Mouse (Mus musculus) midbrain, embryonic 16.5 days (tissue): ENCODE data around the gene Fam13a. TPM values are rescaled to one million over a fixed set of nuclear protein-coding genes. Genes with fewer than 3 reads are reported as not detected.
A peak's percentile ranks its signal among the peaks of the same experiment; 100 is the strongest.

Experiments used
- ATAC-seq: fragments of 200-750 bp; cut with Nextera tagmentation; 2 replicates; pipeline ENCODE4 v1.8.0; 2017; ENCODE audit warnings: moderate TSS enrichment
- H3K27ac ChIP-seq: fragments of 300-500 bp; sonication (generic); 2 replicates; pipeline ENCODE4 v1.5.1; 2014; ENCODE audit warnings: mild to moderate bottlenecking, low read length, mixed read lengths
- H3K27me3 ChIP-seq: fragments of 300-500 bp; sonication (generic); 2 replicates; pipeline ENCODE4 v1.6.1; 2014; ENCODE audit warnings: low read depth, low read length, mixed read lengths; ENCODE audit not compliant: control insufficient read depth, insufficient read depth
- H3K36me3 ChIP-seq: fragments of 300-500 bp; sonication (generic); 2 replicates; pipeline ENCODE4 v1.6.1; 2014; ENCODE audit warnings: mild to moderate bottlenecking, low read length, moderate library complexity, mixed read lengths; ENCODE audit not compliant: control insufficient read depth, insufficient read depth
- H3K4me1 ChIP-seq: fragments of 300-500 bp; sonication (generic); 2 replicates; pipeline ENCODE4 v1.6.1; 2014; ENCODE audit warnings: mild to moderate bottlenecking, low read length, mixed read lengths; ENCODE audit not compliant: control insufficient read depth, insufficient read depth
- H3K4me2 ChIP-seq: fragments of 300-500 bp; sonication (generic); 2 replicates; pipeline ENCODE4 v1.6.1; 2014; ENCODE audit warnings: mild to moderate bottlenecking, low read length, mixed read lengths
- H3K4me3 ChIP-seq: fragments of 300-500 bp; sonication (generic); 2 replicates; pipeline ENCODE4 v1.5.1; 2014; ENCODE audit warnings: low read depth, mild to moderate bottlenecking, low read length, moderate library complexity, mixed read lengths
- H3K9ac ChIP-seq: fragments of 300-500 bp; sonication (generic); 2 replicates; pipeline ENCODE4 v1.6.1; 2014; ENCODE audit warnings: low read depth, low read length, mixed read lengths
- H3K9me3 ChIP-seq: fragments of 300-500 bp; sonication (generic); replicated peaks from 2 replicates; pipeline ENCODE4 v1.6.1; 2014; ENCODE audit warnings: mild to moderate bottlenecking, low read length, mixed read lengths; ENCODE audit not compliant: control insufficient read depth, poor library complexity, severe bottlenecking
- WGBS: fragments of 180-500 bp; shearing (Covaris S2); extraction: QIAGEN DNeasy Blood & Tissue Kit; methylation state at CpG from one replicate; pipeline ENCODE4 v1.1.7; 2014; 5-methylcytosine and 5-hydroxymethylcytosine counted together
- polyA plus RNA-seq: library from polyadenylated mRNA; unstranded; fragments of >200 nt; fragmentation: Nextera tagmentation; extraction: Ambion mirVana; gene quantifications from 2 replicates; pipeline ENCODE4 v1.2.1, GENCODE M21; 2015

Fam13a gene
- 11.6 and 13.0 TPM in 2 replicates for polyA plus RNA-seq

DNA sequence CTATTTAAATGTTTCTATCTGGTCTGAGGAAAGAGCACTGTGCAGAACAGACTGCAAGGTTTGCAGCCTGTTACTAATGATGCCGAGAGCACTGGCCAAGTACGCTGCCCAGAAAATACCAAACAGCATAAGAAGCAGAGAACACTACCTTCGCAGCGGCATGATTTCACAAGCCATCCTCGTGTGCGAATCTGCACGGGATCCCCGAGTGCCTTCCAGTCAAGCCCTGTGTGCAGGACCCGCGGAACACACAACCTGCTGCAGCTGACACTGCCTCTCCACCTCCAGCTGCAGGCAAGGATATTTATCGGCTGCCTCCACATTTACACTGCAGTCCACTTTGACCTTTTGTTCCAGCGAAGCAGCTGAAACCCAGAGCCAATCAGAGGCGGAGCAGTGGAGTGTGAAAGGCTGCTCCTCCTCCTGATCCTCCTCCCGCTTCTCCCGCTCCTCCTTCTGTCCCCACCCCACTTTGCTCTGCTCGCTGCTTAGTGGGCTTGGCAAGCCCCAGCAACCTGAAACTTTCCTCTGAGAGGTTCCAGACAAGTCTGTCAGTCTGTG is at the start of gene Fam13a:
TSS of gene Fam13a (minus strand) at position 386 of the 561 bp plus-strand sequence.
- 1% methylated on average over 16 of the region's 16 CpGs for WGBS
- Histone ChIP-seq H3K4me2 (peak within 1 kb of the TSS; percentile 59), H3K9ac (peak within 1 kb of the TSS; percentile 73), H3K4me1 (peaks cover 5% of the 10 kb centered on the region; the same call in 1 of the 2 replicates), H3K36me3 (no peaks in the 10 kb centered on the region), H3K4me3 (peak within 1 kb of the TSS; percentile 58), H3K27ac (peak within 1 kb of the TSS; percentile 83), H3K9me3 (no peaks in the 10 kb centered on the region), H3K27me3 (no peaks in the 10 kb centered on the region)
- ATAC-seq: peak; percentile 99

DNA sequence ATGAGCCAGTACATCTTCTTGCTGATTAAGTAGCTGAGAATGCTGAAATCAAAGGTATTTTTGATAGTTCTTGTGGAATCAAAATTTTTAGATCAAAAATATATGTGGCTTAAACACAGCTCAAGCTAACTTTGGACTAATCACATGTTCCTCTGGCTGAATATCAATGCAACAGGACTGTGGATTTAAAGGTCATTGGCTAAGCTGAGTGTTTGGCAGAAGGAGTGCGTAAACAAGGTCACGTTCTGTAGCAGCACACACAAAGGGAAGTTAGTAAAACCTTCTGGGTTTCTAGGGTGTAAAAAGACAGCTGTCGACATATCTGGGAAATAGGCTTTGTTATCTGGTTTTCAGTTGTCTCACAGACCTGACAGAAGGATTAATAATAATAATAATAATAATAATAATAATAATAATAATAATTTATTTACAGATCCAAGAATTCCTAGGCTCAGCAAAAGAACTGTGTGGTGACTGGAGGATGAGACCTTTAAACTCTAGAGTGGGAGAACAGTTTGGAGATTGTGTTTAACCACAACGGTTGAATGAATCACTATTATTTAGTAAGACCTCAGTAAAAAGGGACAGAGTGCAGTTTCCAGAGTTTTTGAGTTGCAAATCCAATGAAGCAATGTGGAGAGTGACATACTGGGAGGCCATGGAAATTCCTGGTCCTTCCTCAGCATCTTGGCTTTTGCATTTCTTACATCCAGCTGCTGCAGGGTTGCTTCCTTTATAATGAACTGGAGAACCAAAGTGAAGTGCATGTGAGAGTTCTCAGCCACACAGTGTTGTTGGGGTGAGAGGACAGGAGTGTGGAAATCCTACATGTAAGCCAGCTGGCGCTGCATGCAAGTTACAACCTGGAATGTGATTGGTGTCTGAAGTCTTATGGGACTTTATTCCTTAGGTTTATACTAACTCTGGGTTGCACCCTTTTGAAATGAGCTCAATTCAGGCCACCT is 48.0 kb upstream of the Fam13a start:
- Histone ChIP-seq H3K4me1 (no peaks in the 10 kb centered on the region), H3K27ac (no peak overlapping the region), H3K9me3 (no peaks in the 10 kb centered on the region), H3K27me3 (no peaks in the 10 kb centered on the region), H3K4me2 (no peak overlapping the region), H3K36me3 (no peaks in the 10 kb centered on the region), H3K4me3 (no peak overlapping the region), H3K9ac (no peak overlapping the region)
- ATAC-seq: no peak
- WGBS: 69% methylated on average over 5 of the region's 5 CpGs

DNA sequence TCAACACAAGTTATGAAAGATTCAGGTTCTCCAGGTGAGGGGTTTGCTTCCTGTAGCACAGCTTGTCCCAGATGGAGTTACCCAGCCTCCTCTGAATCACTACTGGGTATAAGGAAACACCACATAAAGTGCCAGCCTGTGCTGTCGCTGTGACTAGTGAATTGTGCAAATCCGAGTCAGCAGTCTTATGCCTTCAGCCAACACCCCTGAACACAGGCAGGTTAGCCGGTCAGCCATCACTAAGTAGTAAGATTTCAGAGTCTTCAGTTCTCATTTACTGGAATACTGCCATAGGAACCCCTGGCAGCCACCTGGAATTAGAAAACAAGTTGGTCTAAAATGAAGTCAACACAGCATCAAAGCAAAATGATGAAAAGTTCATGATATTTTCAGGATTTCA is 47.3 kb upstream of the Fam13a start:
- Histone ChIP-seq H3K27ac (no peak overlapping the region), H3K9ac (no peak overlapping the region), H3K36me3 (no peaks in the 10 kb centered on the region), H3K4me3 (no peak overlapping the region), H3K27me3 (no peaks in the 10 kb centered on the region), H3K4me1 (no peaks in the 10 kb centered on the region), H3K9me3 (no peaks in the 10 kb centered on the region), H3K4me2 (no peak overlapping the region)
- ATAC-seq: no peak
- WGBS: 81% methylated on average over 3 of the region's 3 CpGs

DNA sequence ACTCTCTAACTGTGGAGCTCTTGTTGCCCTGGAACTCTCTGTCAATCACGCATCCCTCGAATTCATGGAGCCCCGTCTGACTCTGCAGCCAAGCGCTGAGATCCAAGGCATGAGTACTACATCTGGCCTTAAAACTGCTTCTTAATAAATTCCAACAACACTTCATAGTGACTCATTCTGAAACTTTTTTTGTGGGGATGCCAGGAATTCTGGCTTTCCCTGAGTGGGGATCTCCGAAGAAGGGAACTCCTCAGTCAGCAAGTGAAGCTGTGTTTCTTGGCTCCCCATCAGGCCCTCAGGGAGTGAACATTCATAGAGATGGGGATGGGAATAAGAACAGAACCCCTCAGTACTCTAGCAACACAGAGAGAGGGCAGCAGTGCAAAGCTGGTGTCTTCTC is 43.8 kb upstream of the Fam13a start:
- no peak for ATAC-seq
- no peaks in the 10 kb centered on the region for H3K36me3 ChIP-seq
- 96% methylated on average over 5 of the region's 5 CpGs for WGBS

DNA sequence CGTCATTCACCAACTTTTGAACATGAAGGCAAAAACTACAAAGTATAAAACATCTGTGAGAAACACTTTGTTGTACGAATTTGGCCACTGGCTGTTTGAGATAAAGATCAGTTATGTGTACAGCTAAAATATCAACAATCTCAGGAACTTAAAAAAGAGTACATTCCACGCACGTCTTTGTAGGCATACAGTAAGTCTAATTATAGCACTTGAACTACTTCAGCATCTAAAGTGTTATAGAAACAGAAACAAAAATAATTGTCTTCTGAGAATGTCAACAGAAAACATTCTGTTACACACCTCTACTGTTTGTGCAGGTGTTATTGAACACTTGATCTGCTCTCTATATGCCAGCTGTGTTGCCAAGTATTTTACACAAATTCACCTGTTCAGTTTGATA is 40.1 kb upstream of the Fam13a start:
- Histone ChIP-seq H3K4me1 (no peaks in the 10 kb centered on the region), H3K9ac (no peak overlapping the region), H3K27ac (no peak overlapping the region), H3K27me3 (no peaks in the 10 kb centered on the region), H3K4me3 (no peak overlapping the region), H3K4me2 (no peak overlapping the region), H3K9me3 (no peaks in the 10 kb centered on the region), H3K36me3 (no peaks in the 10 kb centered on the region)
- WGBS: 80% methylated on average over 4 of the region's 4 CpGs
- ATAC-seq: no peak

More for the DNA sequence above, 43.8 kb upstream of the Fam13a start:
- Histone ChIP-seq H3K27me3 (no peaks in the 10 kb centered on the region), H3K4me2 (no peak overlapping the region), H3K4me1 (no peaks in the 10 kb centered on the region), H3K4me3 (no peak overlapping the region), H3K9ac (no peak overlapping the region), H3K27ac (no peak overlapping the region), H3K9me3 (no peaks in the 10 kb centered on the region)

DNA sequence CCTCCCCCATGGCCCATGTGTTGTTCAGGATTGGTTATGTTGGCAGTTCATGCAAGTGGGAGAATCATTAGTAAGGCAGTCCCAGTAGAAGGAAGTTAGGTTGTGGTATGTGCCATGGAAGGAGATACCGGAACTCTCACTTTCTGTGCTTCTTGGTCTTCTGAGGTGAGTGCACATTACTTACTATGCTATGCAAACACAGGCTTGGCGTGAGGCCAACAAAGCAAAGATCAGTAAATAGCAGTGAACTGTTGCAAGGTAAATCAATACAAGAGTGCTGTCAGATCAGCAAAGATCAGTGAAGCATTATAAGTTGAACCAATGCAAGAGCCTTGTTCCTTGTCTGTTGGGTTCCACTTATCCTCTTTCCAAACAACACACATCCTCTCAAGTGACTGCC is 28.9 kb upstream of the Fam13a start:
- H3K27ac ChIP-seq: no peak overlapping the region
- WGBS: 85% methylated on average over 2 of the region's 2 CpGs
- no peaks in the 10 kb centered on the region for H3K36me3 ChIP-seq
- no peak overlapping the region for H3K9ac ChIP-seq
- no peak overlapping the region for H3K4me3 ChIP-seq
- no peaks in the 10 kb centered on the region for H3K27me3 ChIP-seq
- no peaks in the 10 kb centered on the region for H3K4me1 ChIP-seq
- H3K4me2 ChIP-seq: no peak overlapping the region
- H3K9me3 ChIP-seq: no peaks in the 10 kb centered on the region
- ATAC-seq: no peak

DNA sequence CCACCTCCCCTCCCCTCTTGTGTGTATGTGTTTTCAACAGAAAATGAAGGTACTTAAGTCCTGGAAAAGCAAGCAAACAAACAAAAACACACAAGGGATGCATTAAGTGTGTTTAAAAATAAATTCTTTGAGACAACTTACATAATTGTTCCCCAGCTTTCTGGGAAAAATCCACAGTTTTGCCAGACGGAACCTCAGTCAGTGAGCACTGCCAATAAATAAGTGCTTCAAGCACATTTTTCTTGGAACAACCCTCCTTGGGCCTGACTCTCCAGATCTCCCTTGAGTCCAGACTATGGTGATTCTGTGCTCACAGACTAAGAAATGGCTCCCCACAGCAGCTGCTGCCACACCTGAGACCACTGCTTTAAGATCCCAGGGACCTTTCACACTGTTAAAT is 15.4 kb upstream of the Fam13a start:
- no peaks in the 10 kb centered on the region for H3K36me3 ChIP-seq
- no peak overlapping the region for H3K4me3 ChIP-seq
- no peak overlapping the region for H3K9ac ChIP-seq
- no peaks in the 10 kb centered on the region for H3K27me3 ChIP-seq
- no peaks in the 10 kb centered on the region for H3K9me3 ChIP-seq
- ATAC-seq: no peak
- H3K4me2 ChIP-seq: no peak overlapping the region
- no peaks in the 10 kb centered on the region for H3K4me1 ChIP-seq
- 79% methylated on average over 1 of the region's 1 CpGs for WGBS
- no peak overlapping the region for H3K27ac ChIP-seq

DNA sequence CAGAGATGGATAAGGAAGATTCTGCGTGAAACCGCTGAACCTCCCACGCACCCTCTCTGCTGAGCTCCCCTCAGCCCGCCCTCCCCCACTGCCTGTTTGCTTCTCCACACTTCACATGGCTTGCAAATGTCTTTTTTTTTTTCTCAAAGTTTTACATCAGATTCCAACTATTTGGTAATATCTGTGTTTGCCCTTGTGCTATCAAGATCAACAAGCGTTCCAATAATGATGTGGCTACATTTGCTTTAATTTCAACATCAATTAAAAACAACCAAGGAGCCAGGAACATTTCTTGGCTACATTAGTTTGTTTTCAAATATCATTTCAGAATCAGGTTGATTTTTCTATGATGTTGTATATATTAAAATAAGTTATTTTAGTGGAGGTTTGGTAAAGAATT is 8.4 kb upstream of the Fam13a start:
- Histone ChIP-seq H3K4me2 (no peak overlapping the region), H3K36me3 (no peaks in the 10 kb centered on the region), H3K4me3 (no peak overlapping the region), H3K9me3 (no peaks in the 10 kb centered on the region), H3K4me1 (no peaks in the 10 kb centered on the region), H3K27ac (no peak overlapping the region), H3K9ac (no peak overlapping the region), H3K27me3 (no peaks in the 10 kb centered on the region)
- ATAC-seq: no peak
- 92% methylated on average over 5 of the region's 5 CpGs for WGBS

DNA sequence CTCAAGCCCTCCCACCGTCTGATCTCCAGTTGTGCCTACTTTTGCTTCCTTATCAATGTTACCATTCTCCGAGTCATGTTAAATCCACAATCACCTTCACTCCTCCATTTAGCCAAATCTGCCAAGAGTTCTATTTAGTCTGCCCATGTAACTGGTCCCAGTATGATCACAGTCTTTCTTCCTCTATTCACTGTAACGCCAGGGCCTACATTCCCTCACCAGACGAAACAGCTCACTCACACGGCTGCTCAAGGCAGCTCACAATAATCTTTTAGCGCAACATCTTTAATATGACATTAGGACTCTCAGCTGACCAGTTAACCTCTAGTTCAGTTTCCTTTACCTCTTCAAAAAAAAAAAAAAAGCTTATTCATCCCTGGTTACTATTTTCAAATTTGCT is 7.2 kb upstream of the Fam13a start:
- Histone ChIP-seq H3K4me1 (no peaks in the 10 kb centered on the region), H3K9ac (no peak overlapping the region), H3K4me2 (no peak overlapping the region), H3K4me3 (no peak overlapping the region), H3K27me3 (no peaks in the 10 kb centered on the region), H3K9me3 (no peaks in the 10 kb centered on the region), H3K36me3 (no peaks in the 10 kb centered on the region), H3K27ac (no peak overlapping the region)
- ATAC-seq: no peak
- WGBS: 82% methylated on average over 6 of the region's 6 CpGs
